Mouse (Mus musculus) heart, postnatal 0 days (tissue): ENCODE measurements around the gene Ccdc61. TPM values are rescaled to one million over a fixed set of nuclear protein-coding genes. Genes with fewer than 3 reads are reported as not detected.

Source experiments
- ATAC-seq: fragments of 200-750 bp; cut with Nextera tagmentation; 2 replicates; pipeline ENCODE4 v1.8.0; 2017; ENCODE audit warnings: low read depth, moderate number of reproducible peaks, moderate library complexity; ENCODE audit not compliant: insufficient read depth
- DNase-seq: peaks from one replicate; pipeline ENCODE4 v3.0.0-alpha.2; 2016; ENCODE audit warnings: low spot score
- H3K27ac ChIP-seq: fragments of 300-500 bp; sonication (generic); 2 replicates; pipeline ENCODE4 v1.5.1; 2014; ENCODE audit warnings: low read depth, mild to moderate bottlenecking
- H3K27me3 ChIP-seq: fragments of 300-500 bp; sonication (generic); 2 replicates; pipeline ENCODE4 v1.6.1; 2014; ENCODE audit warnings: low read length, mixed read lengths; ENCODE audit not compliant: control insufficient read depth, insufficient read depth
- H3K36me3 ChIP-seq: fragments of 300-500 bp; sonication (generic); replicated peaks from 2 replicates; pipeline ENCODE4 v1.6.1; 2014; ENCODE audit warnings: low read length, mixed read lengths; ENCODE audit not compliant: control insufficient read depth, insufficient read depth
- H3K4me1 ChIP-seq: fragments of 300-500 bp; sonication (generic); 2 replicates; pipeline ENCODE4 v1.6.1; 2014; ENCODE audit warnings: antibody characterized with exemption; ENCODE audit not compliant: control insufficient read depth, insufficient read depth
- H3K4me2 ChIP-seq: fragments of 300-500 bp; sonication (generic); 2 replicates; pipeline ENCODE4 v1.6.1; 2014; ENCODE audit warnings: low read depth, mild to moderate bottlenecking, low read length, moderate library complexity
- H3K4me3 ChIP-seq: fragments of 300-500 bp; sonication (generic); 2 replicates; pipeline ENCODE4 v1.5.1; 2014; ENCODE audit warnings: low read depth, low read length
- H3K9ac ChIP-seq: fragments of 300-500 bp; sonication (generic); replicated peaks from 2 replicates; pipeline ENCODE4 v1.6.1; 2014; ENCODE audit warnings: low read depth, low read length, mixed read lengths
- H3K9me3 ChIP-seq: fragments of 300-500 bp; sonication (generic); replicated peaks from 2 replicates; pipeline ENCODE4 v1.6.1; 2016; ENCODE audit warnings: low read length; ENCODE audit not compliant: control insufficient read depth
- CTCF ChIP-seq: IDR thresholded peaks from 2 replicates; pipeline ENCODE4 v1.5.1; 2016; ENCODE audit warnings: antibody characterized with exemption, control low read depth, low read depth
- EP300 ChIP-seq: IDR thresholded peaks from 2 replicates; pipeline ENCODE4 v1.6.1; 2016; ENCODE audit warnings: antibody characterized with exemption, low read depth
- WGBS: fragments of 180-500 bp; shearing (Covaris S2); extraction: QIAGEN DNeasy Blood & Tissue Kit; methylation state at CpG from one replicate; pipeline ENCODE4 v1.1.7; 2014; 5-methylcytosine and 5-hydroxymethylcytosine counted together
- polyA plus RNA-seq: library from polyadenylated mRNA; unstranded; fragments of >200 nt; fragmentation: Nextera tagmentation; extraction: Ambion mirVana; gene quantifications from 2 replicates; pipeline ENCODE4 v1.2.1, GENCODE M21; 2015
- total RNA-seq: library from RNA; depleted of rRNA; stranded (reverse); fragments of >200 nt; gene quantifications from 2 replicates; pipeline ENCODE4 v1.2.3, GENCODE M21; 2014; ENCODE audit warnings: low replicate concordance; rRNA removed

The Ccdc61 gene
- total and polyA plus RNA-seq, 2 experiments from 2014 or later: 12.7 to 26.9 TPM

- Histone ChIP-seq H3K9ac (no peak overlapping the region), H3K27me3 (no peaks in the 10 kb centered on the region), H3K4me1 (peaks cover 9% of the 10 kb centered on the region; the same call in 1 of the 2 replicates), H3K36me3 (no peaks in the 10 kb centered on the region), H3K27ac (peak overlapping the region; percentile 75), H3K4me3 (no peak overlapping the region), H3K9me3 (no peaks in the 10 kb centered on the region), H3K4me2 (no peak overlapping the region)
- ATAC-seq (peak; percentile 60), DNase-seq (peak; percentile 48)
- no peak for TF ChIP-seq CTCF
- no peak for TF ChIP-seq EP300
- WGBS: 58% methylated on average over 5 of the region's 5 CpGs
Observed at GRCm38 (mm10) chr7:18858310-18858916, 51.8 kb downstream of the Ccdc61 start.

- ATAC-seq (no peak), DNase-seq (no peak)
- Histone ChIP-seq H3K36me3 (no peaks in the 10 kb centered on the region), H3K4me1 (no peaks in the 10 kb centered on the region), H3K4me3 (no peak overlapping the region), H3K4me2 (no peak overlapping the region), H3K9me3 (no peaks in the 10 kb centered on the region), H3K27ac (no peak overlapping the region), H3K9ac (no peak overlapping the region), H3K27me3 (no peaks in the 10 kb centered on the region)
- 75% methylated on average over 1 of the region's 1 CpGs for WGBS
- TF ChIP-seq CTCF: no peak
- TF ChIP-seq EP300: no peak
Observed at GRCm38 (mm10) chr7:18848395-18848794, 61.8 kb downstream of the Ccdc61 start.

GRCm38 (mm10) chr7:18844811-18845210 lies 65.4 kb downstream of the Ccdc61 start:
- ATAC-seq (no peak), DNase-seq (no peak)
- Histone ChIP-seq H3K4me2 (no peak overlapping the region), H3K4me1 (no peaks in the 10 kb centered on the region), H3K9me3 (no peaks in the 10 kb centered on the region), H3K27me3 (no peaks in the 10 kb centered on the region), H3K9ac (no peak overlapping the region), H3K36me3 (no peaks in the 10 kb centered on the region), H3K27ac (no peak overlapping the region), H3K4me3 (no peak overlapping the region)
- 28% methylated on average over 5 of the region's 5 CpGs for WGBS
- TF ChIP-seq EP300: no peak
- no peak for TF ChIP-seq CTCF

GRCm38 (mm10) chr7:18841174-18841567 lies 69.0 kb downstream of the Ccdc61 start:
- DNase-seq: no peak
- peak overlapping the region; percentile 20; the same call in 1 of the 2 replicates for H3K4me3 ChIP-seq
- H3K9ac ChIP-seq: peak overlapping the region; percentile 18; the same call in 1 of the 2 replicates
- WGBS: 80% methylated on average over 1 of the region's 1 CpGs
- H3K4me2 ChIP-seq: peak overlapping the region; percentile 47
- TF ChIP-seq EP300 (no peak), CTCF (no peak)
- H3K27ac ChIP-seq: peak overlapping the region; percentile 56
- H3K9me3 ChIP-seq: no peaks in the 10 kb centered on the region
- H3K4me1 ChIP-seq: no peaks in the 10 kb centered on the region
- no peaks in the 10 kb centered on the region for H3K36me3 ChIP-seq
- no peaks in the 10 kb centered on the region for H3K27me3 ChIP-seq
- ATAC-seq: no peak

Other genes with a start within 250 kb of the Ccdc61 start
- gene Psg20, start 224.2 kb downstream of the Ccdc61 start, total RNA-seq: not detected in 2 replicates
- gene Psg20, start 224.2 kb downstream of the Ccdc61 start, polyA plus RNA-seq: not detected in 2 replicates
- not detected in 2 replicates for gene Psg22, start 192.3 kb downstream of the Ccdc61 start, total RNA-seq
- 0.05 TPM in 1 of 2 replicates, not detected in the other for gene Psg22, start 192.3 kb downstream of the Ccdc61 start, polyA plus RNA-seq
- not detected in 2 replicates for gene Psg19, start 111.9 kb downstream of the Ccdc61 start, total RNA-seq
- not detected in 2 replicates for gene Psg19, start 111.9 kb downstream of the Ccdc61 start, polyA plus RNA-seq
- not detected in 2 replicates for gene Psg17, start 88.8 kb downstream of the Ccdc61 start, total RNA-seq
- not detected in 2 replicates for gene Psg17, start 88.8 kb downstream of the Ccdc61 start, polyA plus RNA-seq
- 0.34 and 3.0 TPM in 2 replicates for gene Mill2, start 70.4 kb downstream of the Ccdc61 start, total RNA-seq
- gene Mill2, start 70.4 kb downstream of the Ccdc61 start, polyA plus RNA-seq: 0.86 and 1.2 TPM in 2 replicates
- gene Pglyrp1, start 39.1 kb downstream of the Ccdc61 start, total RNA-seq: 1.4 TPM in 1 of 2 replicates, not detected in the other
- gene Pglyrp1, start 39.1 kb downstream of the Ccdc61 start, polyA plus RNA-seq: 1.8 and 6.9 TPM in 2 replicates
- gene Nova2, start 15.5 kb upstream of the Ccdc61 start, total RNA-seq: 0.61 and 1.3 TPM in 2 replicates
- gene Nova2, start 15.5 kb upstream of the Ccdc61 start, polyA plus RNA-seq: 0.37 and 0.41 TPM in 2 replicates
- gene Nanos2, start 77.0 kb upstream of the Ccdc61 start, total RNA-seq: not detected in 2 replicates
- gene Nanos2, start 77.0 kb upstream of the Ccdc61 start, polyA plus RNA-seq: not detected in 2 replicates
- 0.08 and 0.34 TPM in 2 replicates for gene Mypop, start 80.8 kb upstream of the Ccdc61 start, total RNA-seq
- gene Mypop, start 80.8 kb upstream of the Ccdc61 start, polyA plus RNA-seq: 0.79 and 1.2 TPM in 2 replicates
- gene Irf2bp1, start 93.6 kb upstream of the Ccdc61 start, total RNA-seq: 50.0 and 51.3 TPM in 2 replicates
- 7.1 and 7.3 TPM in 2 replicates for gene Irf2bp1, start 93.6 kb upstream of the Ccdc61 start, polyA plus RNA-seq
- not detected in 2 replicates for gene Foxa3, start 113.1 kb upstream of the Ccdc61 start, total RNA-seq
- gene Foxa3, start 113.1 kb upstream of the Ccdc61 start, polyA plus RNA-seq: 0.11 TPM in 1 of 2 replicates, not detected in the other
- 68.8 and 72.0 TPM in 2 replicates for gene Sympk, start 114.0 kb upstream of the Ccdc61 start, total RNA-seq
- gene Sympk, start 114.0 kb upstream of the Ccdc61 start, polyA plus RNA-seq: 14.6 and 16.7 TPM in 2 replicates
- gene Rsph6a, start 144.3 kb upstream of the Ccdc61 start, total RNA-seq: not detected in 2 replicates
- not detected in 2 replicates for gene Rsph6a, start 144.3 kb upstream of the Ccdc61 start, polyA plus RNA-seq
- 71.6 and 76.4 TPM in 2 replicates for gene Dmwd, start 165.8 kb upstream of the Ccdc61 start, total RNA-seq
- gene Dmwd, start 165.8 kb upstream of the Ccdc61 start, polyA plus RNA-seq: 10.6 and 10.9 TPM in 2 replicates
- 184 and 253 TPM in 2 replicates for gene Dmpk, start 173.4 kb upstream of the Ccdc61 start, total RNA-seq
- gene Dmpk, start 173.4 kb upstream of the Ccdc61 start, polyA plus RNA-seq: 97.0 and 98.5 TPM in 2 replicates
- gene Six5, start 184.2 kb upstream of the Ccdc61 start, total RNA-seq: 19.0 and 21.0 TPM in 2 replicates
- 3.8 and 4.0 TPM in 2 replicates for gene Six5, start 184.2 kb upstream of the Ccdc61 start, polyA plus RNA-seq
- gene Gm4969, start 208.0 kb upstream of the Ccdc61 start, total RNA-seq: 0.19 and 0.69 TPM in 2 replicates
- gene Gm4969, start 208.0 kb upstream of the Ccdc61 start, polyA plus RNA-seq: 0.21 and 0.38 TPM in 2 replicates
- 13.1 and 13.2 TPM in 2 replicates for gene Fbxo46, start 209.4 kb upstream of the Ccdc61 start, total RNA-seq
- gene Fbxo46, start 209.4 kb upstream of the Ccdc61 start, polyA plus RNA-seq: 4.9 and 6.2 TPM in 2 replicates
- gene Qpctl, start 238.9 kb upstream of the Ccdc61 start, total RNA-seq: 4.4 and 4.9 TPM in 2 replicates
- 7.3 and 7.9 TPM in 2 replicates for gene Qpctl, start 238.9 kb upstream of the Ccdc61 start, polyA plus RNA-seq
- 43.5 and 45.6 TPM in 2 replicates for gene Snrpd2, start 239.3 kb upstream of the Ccdc61 start, total RNA-seq
- 84.9 and 89.8 TPM in 2 replicates for gene Snrpd2, start 239.3 kb upstream of the Ccdc61 start, polyA plus RNA-seq